Mouse (Mus musculus) testis, adult 2 months (tissue): ENCODE measurements around the gene Pkp4.

Experiments
- CTCF ChIP-seq: fragments of 200-500 bp; IDR thresholded peaks from 2 replicates; pipeline ENCODE4 v1.5.1; 2012; ENCODE audit warnings: low read depth, mild to moderate bottlenecking, inconsistent platforms, low read length, moderate library complexity; ENCODE audit not compliant: control insufficient read depth, insufficient read depth, insufficient replicate concordance
- POLR2A ChIP-seq: fragments of 200-500 bp; IDR thresholded peaks from 2 replicates; pipeline ENCODE4 v1.6.1; 2012; ENCODE audit warnings: low read depth, mild to moderate bottlenecking, inconsistent platforms, low read length, moderate library complexity; ENCODE audit not compliant: control insufficient read depth

- TF ChIP-seq CTCF = no peak
- no peak for TF ChIP-seq POLR2A
These were observed 36.5 kb downstream of the Pkp4 start for GRCm38 (mm10) chr2:59197156-59197555.
